Mouse (Mus musculus) embryonic fibroblast, embryonic 13.5 days (primary cell): Measurements from ENCODE around the gene Aldh3b1. TPM values are rescaled to one million over a fixed set of nuclear protein-coding genes. Genes with fewer than 3 reads are reported as not detected.

ENCODE experiments used
- H3K27ac ChIP-seq: 2 replicates; pipeline ENCODE4 v1.5.1; 2012; ENCODE audit warnings: low read length, control low read depth, inconsistent platforms; ENCODE audit not compliant: insufficient read depth
- H3K4me1 ChIP-seq: 2 replicates; pipeline ENCODE4 v1.6.1; 2011; ENCODE audit warnings: low read length; ENCODE audit not compliant: control insufficient read depth, insufficient read depth
- H3K4me3 ChIP-seq: 2 replicates; pipeline ENCODE4 v1.5.1; 2011; ENCODE audit warnings: mild to moderate bottlenecking, control low read depth, low read length; ENCODE audit not compliant: insufficient read depth
- CTCF ChIP-seq: IDR thresholded peaks from 2 replicates; pipeline ENCODE4 v1.5.1; 2011; ENCODE audit warnings: mild to moderate bottlenecking, control low read depth, low read length, moderate library complexity, borderline replicate concordance; ENCODE audit not compliant: insufficient read depth
- POLR2A ChIP-seq: IDR thresholded peaks from 2 replicates; pipeline ENCODE4 v1.6.1; 2011; ENCODE audit warnings: low read depth, mild to moderate bottlenecking, control low read depth, low read length, moderate library complexity
- polyA plus RNA-seq: library from polyadenylated mRNA; stranded (reverse); fragments of >200 nt; gene quantifications from 2 replicates; pipeline ENCODE4 v1.2.4, GENCODE M21; 2011; ENCODE audit warnings: low read depth; ENCODE audit not compliant: missing spikeins, insufficient read length

Gene Aldh3b1
- polyA plus RNA-seq, 1 experiment: 3.8 TPM

- H3K27ac ChIP-seq: no peak overlapping the region
- no peak overlapping the region for H3K4me3 ChIP-seq
- no peak for TF ChIP-seq POLR2A
- no peak for TF ChIP-seq CTCF
- peaks cover 19% of the 10 kb centered on the region for H3K4me1 ChIP-seq
Observed at GRCm38 (mm10) chr19:3927989-3928388, 1.6 kb downstream of the Aldh3b1 start.

DNA sequence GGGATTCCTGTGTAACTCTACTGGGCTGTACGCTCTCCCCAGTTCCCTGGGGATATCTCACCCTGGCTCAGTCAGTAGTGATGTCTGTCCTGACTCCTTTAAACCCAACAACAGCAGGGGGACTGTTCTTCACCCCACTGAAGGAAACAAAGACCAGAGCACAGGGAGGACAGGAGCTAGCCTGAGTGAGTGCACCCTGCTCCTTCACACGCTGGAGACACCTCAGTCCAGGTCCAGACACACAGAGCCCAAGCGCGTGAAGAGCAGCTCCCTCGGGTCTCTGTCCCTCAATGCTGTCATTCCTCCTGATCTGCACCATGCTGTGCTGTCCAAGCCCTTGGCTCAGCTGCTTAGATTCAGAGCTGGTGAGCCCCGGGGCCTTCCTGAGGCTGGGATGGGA lies 2.9 kb downstream of the Aldh3b1 start:
- H3K4me1 ChIP-seq: peaks cover 19% of the 10 kb centered on the region
- H3K27ac ChIP-seq: peak overlapping the region; percentile 27
- no peak for TF ChIP-seq POLR2A
- H3K4me3 ChIP-seq: no peak overlapping the region

- TF ChIP-seq POLR2A: 0 out of 2 replicates have a peak, but pooled peaks have one; percentile 26
- TF ChIP-seq CTCF: peak; percentile 27; the same call in 1 of the 2 replicates
- Histone ChIP-seq H3K27ac (peak overlapping the region; percentile 27), H3K4me1 (peaks cover 19% of the 10 kb centered on the region), H3K4me3 (no peak overlapping the region)
Observed at GRCm38 (mm10) chr19:3926279-3926678, 3.3 kb downstream of the Aldh3b1 start.

- Histone ChIP-seq H3K27ac (no peak overlapping the region), H3K4me3 (no peak overlapping the region), H3K4me1 (peaks cover 19% of the 10 kb centered on the region)
- TF ChIP-seq CTCF (no peak), POLR2A (no peak)
Observed at GRCm38 (mm10) chr19:3925859-3926258, 3.7 kb downstream of the Aldh3b1 start.

GRCm38 (mm10) chr19:3924868-3925267 lies 4.7 kb downstream of the Aldh3b1 start:
- no peak overlapping the region for H3K27ac ChIP-seq
- H3K4me3 ChIP-seq: no peak overlapping the region
- no peak for TF ChIP-seq CTCF
- peaks cover 14% of the 10 kb centered on the region for H3K4me1 ChIP-seq

DNA sequence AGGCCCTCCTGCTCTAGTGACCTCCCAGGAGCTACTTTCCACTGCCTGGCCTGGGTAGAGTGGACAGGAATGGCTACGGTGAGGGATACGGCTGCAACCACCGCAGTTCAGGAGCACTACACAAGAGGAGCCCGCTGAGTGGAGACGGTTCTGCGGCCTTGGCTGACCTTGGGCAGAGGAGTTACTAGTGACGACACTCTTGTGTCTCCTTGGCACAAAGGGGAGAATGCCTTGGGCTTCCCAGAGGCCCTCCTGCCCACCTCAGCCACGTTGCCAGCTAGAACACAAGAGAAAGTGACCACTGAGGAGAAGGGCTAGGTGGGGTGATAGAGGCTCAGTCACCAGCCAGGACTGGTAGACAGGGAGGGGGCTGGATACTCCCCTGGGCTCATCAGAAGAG lies 5.4 kb downstream of the Aldh3b1 start:
- peaks cover 8% of the 10 kb centered on the region; the same call in 1 of the 2 replicates for H3K4me1 ChIP-seq
- TF ChIP-seq CTCF (no peak), POLR2A (no peak)
- no peak overlapping the region for H3K27ac ChIP-seq
- no peak overlapping the region for H3K4me3 ChIP-seq

DNA sequence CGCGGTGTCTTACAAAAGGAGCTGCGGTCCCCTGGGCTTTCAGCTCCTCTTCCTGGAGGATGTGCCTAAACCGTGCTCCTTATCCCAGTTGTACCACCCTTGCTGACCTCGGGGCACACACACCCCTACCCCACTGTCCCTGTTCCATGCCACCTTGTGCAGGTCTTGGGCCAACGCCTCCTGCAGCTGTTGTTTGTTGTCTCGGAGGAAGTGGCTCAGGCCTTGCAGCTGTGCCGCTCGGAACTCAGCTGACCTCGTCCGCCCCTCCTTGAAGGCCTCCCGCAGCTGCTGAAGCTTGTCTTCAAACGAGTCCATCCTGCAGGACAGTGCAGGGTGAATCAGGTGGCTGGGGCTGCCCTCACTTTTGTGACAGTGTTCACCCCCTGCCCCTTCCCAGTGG lies 6.0 kb downstream of the Aldh3b1 start:
- no peak overlapping the region for H3K27ac ChIP-seq
- no peak for TF ChIP-seq CTCF
- no peak for TF ChIP-seq POLR2A
- H3K4me3 ChIP-seq: no peak overlapping the region
- H3K4me1 ChIP-seq: peaks cover 7% of the 10 kb centered on the region; the same call in 1 of the 2 replicates

DNA sequence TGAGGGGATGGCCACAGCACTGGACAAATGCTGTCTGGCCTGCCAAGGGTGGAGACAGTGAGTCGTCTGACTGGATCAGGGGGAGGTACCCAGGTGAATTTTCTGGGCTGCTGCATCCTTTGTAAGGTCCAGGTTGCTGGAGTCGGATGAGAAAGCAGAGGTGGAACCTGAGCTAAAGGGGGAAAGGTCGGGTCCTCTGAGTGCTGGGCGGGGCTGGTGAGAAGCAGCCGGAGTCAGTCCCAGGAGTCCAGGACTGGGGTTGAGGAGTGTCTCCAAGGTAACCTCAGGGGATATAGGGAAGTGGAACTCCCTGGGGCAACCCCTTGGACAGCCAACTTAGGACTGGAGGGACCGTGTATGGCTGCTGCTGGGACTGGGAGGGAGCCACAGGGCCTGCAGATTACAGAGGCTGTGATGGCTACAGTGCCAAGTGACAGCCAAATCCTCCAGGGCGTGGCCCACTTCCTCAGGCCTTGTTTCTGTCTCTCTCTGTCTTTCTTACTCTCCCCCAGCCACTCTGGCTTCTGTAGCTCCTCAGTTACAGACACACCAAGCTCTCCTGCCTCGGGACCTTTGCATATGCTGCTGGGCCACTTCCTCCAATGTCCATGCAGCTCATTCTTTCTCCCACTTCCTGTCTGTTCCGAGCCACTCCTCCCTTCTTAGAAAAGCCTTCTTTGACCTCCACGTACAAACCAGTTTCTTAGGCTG lies 6.8 kb downstream of the Aldh3b1 start:
- H3K27ac ChIP-seq: no peak overlapping the region

DNA sequence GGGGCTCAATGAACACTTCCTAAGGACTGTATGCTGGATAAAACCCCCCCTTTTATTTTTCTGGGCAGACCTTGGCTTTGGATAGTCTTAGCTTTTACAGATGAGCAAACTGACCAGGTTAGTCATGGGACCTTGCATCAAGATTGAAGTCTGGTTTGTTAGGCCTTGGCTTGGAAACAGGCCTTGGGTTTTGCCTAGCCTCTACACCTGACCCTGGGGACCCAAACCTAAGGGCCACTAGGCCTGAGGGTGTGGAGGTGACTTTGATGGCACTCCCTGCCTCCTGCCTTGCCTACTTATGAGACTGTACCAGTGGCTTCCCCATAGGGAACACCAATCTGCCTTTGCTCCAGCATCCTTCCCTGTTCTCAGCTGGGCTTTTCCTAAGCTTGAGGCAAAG lies 9.7 kb downstream of the Aldh3b1 start:
- H3K4me3 ChIP-seq: no peak overlapping the region
- no peaks in the 10 kb centered on the region for H3K4me1 ChIP-seq
- TF ChIP-seq POLR2A: no peak
- TF ChIP-seq CTCF: no peak
- no peak overlapping the region for H3K27ac ChIP-seq

More for the DNA sequence above, 6.8 kb downstream of the Aldh3b1 start:
- TF ChIP-seq POLR2A (no peak), CTCF (no peak)
- Histone ChIP-seq H3K4me3 (no peak overlapping the region), H3K4me1 (peaks cover 7% of the 10 kb centered on the region; the same call in 1 of the 2 replicates)

DNA sequence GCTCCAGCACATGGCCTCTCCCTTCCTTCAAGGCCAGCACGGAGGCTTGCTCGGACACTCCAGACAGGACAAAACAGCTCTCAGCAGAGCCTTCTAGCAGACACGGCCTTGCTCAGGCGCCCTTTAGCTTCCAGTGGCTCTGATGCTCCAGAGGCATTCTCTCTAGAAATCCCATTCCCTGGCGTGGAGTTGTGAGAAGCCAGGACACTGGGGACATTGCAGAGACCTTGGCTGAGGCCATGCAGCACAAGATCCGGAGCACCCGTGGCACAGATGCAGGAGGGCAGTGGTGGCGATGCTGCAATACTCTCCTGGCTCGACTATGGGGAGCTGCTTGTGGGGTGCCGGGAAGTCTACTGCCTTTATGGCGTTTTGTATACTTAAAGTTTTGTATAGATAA lies 12.9 kb downstream of the Aldh3b1 start:
- Histone ChIP-seq H3K27ac (no peak overlapping the region), H3K4me3 (no peak overlapping the region), H3K4me1 (peaks cover under 1% of the 10 kb centered on the region; the same call in 1 of the 2 replicates)
- TF ChIP-seq CTCF (no peak), POLR2A (no peak)

- no peak overlapping the region for H3K4me3 ChIP-seq
- TF ChIP-seq CTCF (no peak), POLR2A (no peak)
- peaks cover 2% of the 10 kb centered on the region; the same call in 1 of the 2 replicates for H3K4me1 ChIP-seq
- no peak overlapping the region for H3K27ac ChIP-seq
Observed at GRCm38 (mm10) chr19:3914535-3914934, 15.1 kb downstream of the Aldh3b1 start.
